Mouse (Mus musculus) limb, embryonic 13.5 days (tissue): ENCODE results near the gene Ywhab. TPM values are rescaled to one million over a fixed set of nuclear protein-coding genes. Genes with fewer than 3 reads are reported as not detected.

Source experiments
- ATAC-seq: fragments of 200-750 bp; cut with Nextera tagmentation; 2 replicates; pipeline ENCODE4 v1.8.0; 2017; ENCODE audit warnings: low read depth, moderate number of reproducible peaks, moderate TSS enrichment; ENCODE audit not compliant: low FRiP score
- H3K27ac ChIP-seq: fragments of 300-500 bp; sonication (generic); 2 replicates; pipeline ENCODE4 v1.5.1; 2015; ENCODE audit warnings: inconsistent platforms, mild to moderate bottlenecking, moderate library complexity
- H3K27me3 ChIP-seq: fragments of 300-500 bp; sonication (generic); 2 replicates; pipeline ENCODE4 v1.6.1; 2015; ENCODE audit warnings: mild to moderate bottlenecking, inconsistent platforms
- H3K36me3 ChIP-seq: fragments of 300-500 bp; sonication (generic); 2 replicates; pipeline ENCODE4 v1.6.1; 2015; ENCODE audit warnings: inconsistent platforms, mild to moderate bottlenecking, moderate library complexity
- H3K4me1 ChIP-seq: fragments of 300-500 bp; sonication (generic); 2 replicates; pipeline ENCODE4 v1.6.1; 2015; ENCODE audit warnings: inconsistent platforms
- H3K4me2 ChIP-seq: fragments of 300-500 bp; sonication (generic); replicated peaks from 2 replicates; pipeline ENCODE4 v1.6.1; 2015; ENCODE audit warnings: inconsistent platforms, mild to moderate bottlenecking, moderate library complexity
- H3K4me3 ChIP-seq: fragments of 300-500 bp; sonication (generic); 2 replicates; pipeline ENCODE4 v1.5.1; 2015; ENCODE audit warnings: moderate library complexity, mild to moderate bottlenecking, inconsistent platforms
- H3K9ac ChIP-seq: fragments of 300-500 bp; sonication (generic); 2 replicates; pipeline ENCODE4 v1.6.1; 2015; ENCODE audit warnings: mild to moderate bottlenecking, inconsistent platforms
- H3K9me3 ChIP-seq: fragments of 300-500 bp; sonication (generic); 2 replicates; pipeline ENCODE4 v1.6.1; 2016; ENCODE audit warnings: inconsistent platforms
- WGBS: fragments of 180-500 bp; shearing (Covaris S2); methylation state at CpG from one replicate; pipeline ENCODE4 v1.1.7; 2015; 5-methylcytosine and 5-hydroxymethylcytosine counted together
- polyA plus RNA-seq: library from polyadenylated mRNA; unstranded; fragments of >200 nt; fragmentation: Nextera tagmentation; extraction: Ambion mirVana; gene quantifications from 2 replicates; pipeline ENCODE4 v1.2.1, GENCODE M21; 2015

The Ywhab gene
- polyA plus RNA-seq, 1 experiment from 2014 or later = 342 TPM

GRCm38 (mm10) chr2:164010944-164011343 lies 16.2 kb downstream of the Ywhab start:
- no peak overlapping the region for H3K27ac ChIP-seq
- no peak overlapping the region for H3K9ac ChIP-seq
- 95% methylated on average over 3 of the region's 3 CpGs for WGBS

GRCm38 (mm10) chr2:164015304-164015703 lies 20.5 kb downstream of the Ywhab start:
- WGBS = 94% methylated on average over 16 of the region's 16 CpGs
- no peak overlapping the region for H3K9ac ChIP-seq
- peaks cover 90% of the 10 kb centered on the region for H3K36me3 ChIP-seq

More at GRCm38 (mm10) chr2:164010944-164011343, 16.2 kb downstream of the Ywhab start:
- ATAC-seq = no peak
- Histone ChIP-seq H3K27me3 (no peaks in the 10 kb centered on the region), H3K4me2 (no peak overlapping the region), H3K36me3 (peaks cover 48% of the 10 kb centered on the region), H3K4me1 (peaks cover 11% of the 10 kb centered on the region), H3K9me3 (no peaks in the 10 kb centered on the region), H3K4me3 (no peak overlapping the region)

GRCm38 (mm10) chr2:164018910-164019309 lies 24.1 kb downstream of the Ywhab start:
- H3K4me2 ChIP-seq = no peak overlapping the region
- 0 out of 2 replicates have a peak, but pooled peaks cover 2% of the 10 kb centered on the region for H3K9me3 ChIP-seq
- no peak overlapping the region for H3K27ac ChIP-seq
- 91% methylated on average over 3 of the region's 3 CpGs for WGBS
- H3K4me3 ChIP-seq = no peak overlapping the region
- ATAC-seq = no peak
- H3K4me1 ChIP-seq = no peaks in the 10 kb centered on the region
- H3K9ac ChIP-seq = no peak overlapping the region
- peaks cover 63% of the 10 kb centered on the region for H3K36me3 ChIP-seq
- H3K27me3 ChIP-seq = no peaks in the 10 kb centered on the region

More at GRCm38 (mm10) chr2:164015304-164015703, 20.5 kb downstream of the Ywhab start:
- no peaks in the 10 kb centered on the region for H3K4me1 ChIP-seq
- H3K4me2 ChIP-seq = no peak overlapping the region
- no peak overlapping the region for H3K27ac ChIP-seq
- no peaks in the 10 kb centered on the region for H3K27me3 ChIP-seq
- ATAC-seq = no peak
- no peaks in the 10 kb centered on the region for H3K9me3 ChIP-seq
- no peak overlapping the region for H3K4me3 ChIP-seq

- Histone ChIP-seq H3K27me3 (no peaks in the 10 kb centered on the region), H3K4me1 (no peaks in the 10 kb centered on the region), H3K9me3 (0 out of 2 replicates have a peak, but pooled peaks cover 2% of the 10 kb centered on the region), H3K27ac (no peak overlapping the region), H3K36me3 (peaks cover 52% of the 10 kb centered on the region), H3K9ac (no peak overlapping the region), H3K4me2 (no peak overlapping the region), H3K4me3 (no peak overlapping the region)
- WGBS = 94% methylated on average over 4 of the region's 4 CpGs
- ATAC-seq = no peak
These were observed 25.2 kb downstream of the Ywhab start for GRCm38 (mm10) chr2:164019943-164020342.

GRCm38 (mm10) chr2:164022104-164022503 lies 27.3 kb downstream of the Ywhab start:
- Histone ChIP-seq H3K27ac (no peak overlapping the region), H3K36me3 (peaks cover 31% of the 10 kb centered on the region), H3K4me2 (no peak overlapping the region), H3K27me3 (no peaks in the 10 kb centered on the region), H3K4me1 (no peaks in the 10 kb centered on the region), H3K4me3 (no peak overlapping the region), H3K9me3 (0 out of 2 replicates have a peak, but pooled peaks cover 2% of the 10 kb centered on the region), H3K9ac (no peak overlapping the region)
- WGBS = 52% methylated on average over 2 of the region's 2 CpGs
- ATAC-seq = no peak

GRCm38 (mm10) chr2:164025150-164025549 lies 30.4 kb downstream of the Ywhab start, which contains the start of gene Pabpc1l:
Pabpc1l (plus strand) TSS chr2:164025450.
- WGBS = 80% methylated on average over 16 of the region's 16 CpGs
- H3K4me3 ChIP-seq = no peak within 1 kb of the TSS
- no peak within 1 kb of the TSS for H3K4me2 ChIP-seq
- ATAC-seq = no peak
- H3K27ac ChIP-seq = no peak within 1 kb of the TSS
- H3K27me3 ChIP-seq = no peaks in the 10 kb centered on the region
- H3K9ac ChIP-seq = no peak within 1 kb of the TSS
- peaks cover under 1% of the 10 kb centered on the region for H3K36me3 ChIP-seq
- H3K4me1 ChIP-seq = peaks cover 8% of the 10 kb centered on the region; the same call in 1 of the 2 replicates
- 0 out of 2 replicates have a peak, but pooled peaks cover 2% of the 10 kb centered on the region for H3K9me3 ChIP-seq

GRCm38 (mm10) chr2:164031147-164031546 lies 36.4 kb downstream of the Ywhab start:
- Histone ChIP-seq H3K4me2 (no peak overlapping the region), H3K9ac (no peak overlapping the region), H3K27ac (no peak overlapping the region), H3K4me1 (peaks cover 8% of the 10 kb centered on the region; the same call in 1 of the 2 replicates), H3K36me3 (no peaks in the 10 kb centered on the region), H3K27me3 (no peaks in the 10 kb centered on the region), H3K9me3 (no peaks in the 10 kb centered on the region), H3K4me3 (no peak overlapping the region)
- ATAC-seq = no peak
- WGBS = 74% methylated on average over 10 of the region's 10 CpGs

- WGBS = 93% methylated on average over 3 of the region's 3 CpGs
- Histone ChIP-seq H3K27ac (no peak overlapping the region), H3K9ac (no peak overlapping the region), H3K9me3 (no peaks in the 10 kb centered on the region), H3K27me3 (no peaks in the 10 kb centered on the region), H3K4me2 (no peak overlapping the region), H3K4me1 (peaks cover 6% of the 10 kb centered on the region; the same call in 1 of the 2 replicates), H3K4me3 (no peak overlapping the region), H3K36me3 (no peaks in the 10 kb centered on the region)
- ATAC-seq = no peak
These were observed 38.2 kb downstream of the Ywhab start for GRCm38 (mm10) chr2:164032973-164033372.

GRCm38 (mm10) chr2:164036520-164037019 lies 41.8 kb downstream of the Ywhab start:
- H3K36me3 ChIP-seq = no peaks in the 10 kb centered on the region
- H3K9ac ChIP-seq = no peak overlapping the region
- peak; percentile 85 for ATAC-seq
- no peak overlapping the region for H3K4me3 ChIP-seq
- no peak overlapping the region for H3K27ac ChIP-seq
- H3K27me3 ChIP-seq = no peaks in the 10 kb centered on the region
- 48% methylated on average over 10 of the region's 10 CpGs for WGBS
- H3K4me1 ChIP-seq = peaks cover 6% of the 10 kb centered on the region; the same call in 1 of the 2 replicates
- H3K4me2 ChIP-seq = no peak overlapping the region
- H3K9me3 ChIP-seq = no peaks in the 10 kb centered on the region

- no peaks in the 10 kb centered on the region for H3K27me3 ChIP-seq
- H3K4me2 ChIP-seq = no peak overlapping the region
- H3K4me3 ChIP-seq = no peak overlapping the region
- no peaks in the 10 kb centered on the region for H3K9me3 ChIP-seq
- H3K9ac ChIP-seq = no peak overlapping the region
- H3K27ac ChIP-seq = no peak overlapping the region
- H3K4me1 ChIP-seq = peaks cover 6% of the 10 kb centered on the region; the same call in 1 of the 2 replicates
- WGBS = 96% methylated on average over 1 of the region's 1 CpGs
- H3K36me3 ChIP-seq = no peaks in the 10 kb centered on the region
- no peak for ATAC-seq
These were observed 43.8 kb downstream of the Ywhab start for GRCm38 (mm10) chr2:164038407-164039028.

- Histone ChIP-seq H3K27ac (no peak overlapping the region), H3K4me1 (peaks cover 6% of the 10 kb centered on the region; the same call in 1 of the 2 replicates), H3K4me3 (no peak overlapping the region), H3K27me3 (no peaks in the 10 kb centered on the region), H3K9me3 (no peaks in the 10 kb centered on the region), H3K4me2 (no peak overlapping the region), H3K36me3 (no peaks in the 10 kb centered on the region), H3K9ac (no peak overlapping the region)
- 83% methylated on average over 6 of the region's 6 CpGs for WGBS
- ATAC-seq = no peak
These were observed 46.2 kb downstream of the Ywhab start for GRCm38 (mm10) chr2:164040949-164041348.

GRCm38 (mm10) chr2:164041523-164041922 lies 46.8 kb downstream of the Ywhab start:
- Histone ChIP-seq H3K4me3 (no peak overlapping the region), H3K9ac (no peak overlapping the region), H3K27me3 (no peaks in the 10 kb centered on the region), H3K4me2 (no peak overlapping the region), H3K27ac (no peak overlapping the region), H3K4me1 (peaks cover 4% of the 10 kb centered on the region; the same call in 1 of the 2 replicates), H3K9me3 (no peaks in the 10 kb centered on the region), H3K36me3 (no peaks in the 10 kb centered on the region)
- ATAC-seq = no peak
- 82% methylated on average over 2 of the region's 2 CpGs for WGBS
